Mouse (Mus musculus) erythroblast, embryonic 14.5 days (primary cell): ENCODE data around the gene Ncapg2. TPM values are rescaled to one million over a fixed set of nuclear protein-coding genes. Genes with fewer than 3 reads are reported as not detected.

Experiments
- H3K27me3 ChIP-seq: 2 replicates; pipeline ENCODE4 v1.6.1; 2012; ENCODE audit warnings: inconsistent platforms; ENCODE audit not compliant: control insufficient read depth
- H3K36me3 ChIP-seq: 2 replicates; pipeline ENCODE4 v1.6.1; 2012; ENCODE audit warnings: mild to moderate bottlenecking, inconsistent platforms; ENCODE audit not compliant: control insufficient read depth
- H3K4me1 ChIP-seq: 2 replicates; pipeline ENCODE4 v1.6.1; 2012; ENCODE audit warnings: inconsistent platforms; ENCODE audit not compliant: control insufficient read depth
- H3K4me3 ChIP-seq: replicated peaks from 2 replicates; pipeline ENCODE3; 2012; ENCODE audit warnings: moderate library complexity, mild to moderate bottlenecking, inconsistent platforms
- H3K9me3 ChIP-seq: 2 replicates; pipeline ENCODE4 v1.6.1; 2012; ENCODE audit warnings: low read length, inconsistent platforms, mixed read lengths; ENCODE audit not compliant: control insufficient read depth
- GATA1 ChIP-seq: IDR thresholded peaks from 2 replicates; pipeline ENCODE4 v1.6.1; 2012; ENCODE audit warnings: low read length, inconsistent platforms, mixed read lengths
- TAL1 ChIP-seq: IDR thresholded peaks from 3 replicates; pipeline ENCODE4 v1.6.1; 2012; ENCODE audit warnings: low read length, inconsistent platforms, mixed read lengths
- polyA plus RNA-seq: library from polyadenylated mRNA; stranded (reverse); fragments of >175 nt; gene quantifications from 2 replicates; pipeline ENCODE4 v1.2.3, GENCODE M21; 2012

The Ncapg2 gene
- polyA plus RNA-seq, 1 experiment = 1.7 TPM

DNA sequence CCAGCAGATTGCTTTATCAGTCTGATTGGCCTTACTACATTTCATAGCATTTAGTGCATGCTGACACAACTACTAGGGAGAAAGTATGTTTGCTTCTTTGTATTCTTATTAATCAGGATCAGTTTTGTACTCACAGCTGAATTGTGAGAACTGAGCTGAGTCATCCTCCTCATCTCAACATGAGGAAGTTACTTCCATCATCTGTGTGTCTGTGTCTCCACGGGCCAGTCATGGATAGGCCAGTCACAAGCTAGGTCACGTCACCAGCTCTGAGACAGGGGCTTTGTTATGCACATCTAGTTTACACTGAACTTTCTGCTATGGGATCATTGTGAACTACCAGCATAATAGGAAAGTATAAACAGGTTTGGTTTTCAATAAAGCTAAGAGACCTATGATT, 28.5 kb downstream of the Ncapg2 start:
- peaks cover 99% of the 10 kb centered on the region for H3K36me3 ChIP-seq
- no peaks in the 10 kb centered on the region for H3K9me3 ChIP-seq
- H3K4me3 ChIP-seq = no peak overlapping the region
- H3K27me3 ChIP-seq = no peaks in the 10 kb centered on the region
- H3K4me1 ChIP-seq = peaks cover 6% of the 10 kb centered on the region
- TF ChIP-seq TAL1 (no peak), GATA1 (no peak)

DNA sequence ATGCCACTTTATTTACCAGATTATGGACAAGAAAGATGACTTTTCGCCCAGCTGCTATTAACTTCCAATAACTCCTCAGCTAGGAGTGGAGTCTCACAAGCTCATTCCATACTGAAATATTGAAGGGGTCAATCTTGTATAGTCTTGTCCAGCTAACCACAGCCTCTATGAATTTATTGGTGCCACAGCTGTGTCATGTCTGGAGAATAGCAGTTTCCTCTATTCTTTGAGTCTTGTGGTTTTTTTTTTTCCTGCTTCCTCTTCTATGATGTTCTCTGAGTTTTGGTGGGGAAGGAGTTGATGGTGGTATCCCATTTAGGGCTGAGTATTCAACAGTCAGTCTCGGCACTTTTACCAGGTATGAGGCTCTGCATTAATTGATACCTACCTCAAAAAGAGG, 30.0 kb downstream of the Ncapg2 start:
- H3K4me3 ChIP-seq = no peak overlapping the region
- H3K36me3 ChIP-seq = peaks cover 99% of the 10 kb centered on the region
- H3K4me1 ChIP-seq = peaks cover 6% of the 10 kb centered on the region
- no peaks in the 10 kb centered on the region for H3K9me3 ChIP-seq
- H3K27me3 ChIP-seq = no peaks in the 10 kb centered on the region
- no peak for TF ChIP-seq TAL1
- TF ChIP-seq GATA1 = no peak

DNA sequence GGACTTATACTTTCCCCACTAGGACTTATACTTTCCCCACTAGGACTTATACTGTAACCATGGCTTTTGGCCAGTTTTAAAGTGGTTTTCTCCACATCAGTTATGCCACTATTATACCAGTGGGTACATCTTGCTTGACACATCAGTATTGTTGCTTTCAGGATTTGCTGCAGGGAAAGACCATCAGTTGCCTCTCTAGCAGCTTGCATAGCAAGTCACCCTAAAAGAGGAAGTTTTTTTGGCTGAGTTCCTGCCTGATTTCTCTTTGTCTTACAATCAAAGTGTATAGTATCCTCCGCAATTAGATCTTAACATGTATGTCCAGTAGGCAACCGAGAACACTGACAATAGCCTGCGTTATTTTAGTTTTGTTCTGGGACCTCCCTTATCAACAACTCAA, 30.9 kb downstream of the Ncapg2 start:
- Histone ChIP-seq H3K9me3 (no peaks in the 10 kb centered on the region), H3K4me1 (peaks cover 9% of the 10 kb centered on the region), H3K36me3 (peaks cover 99% of the 10 kb centered on the region), H3K27me3 (no peaks in the 10 kb centered on the region), H3K4me3 (no peak overlapping the region)
- TF ChIP-seq TAL1 (no peak), GATA1 (no peak)

DNA sequence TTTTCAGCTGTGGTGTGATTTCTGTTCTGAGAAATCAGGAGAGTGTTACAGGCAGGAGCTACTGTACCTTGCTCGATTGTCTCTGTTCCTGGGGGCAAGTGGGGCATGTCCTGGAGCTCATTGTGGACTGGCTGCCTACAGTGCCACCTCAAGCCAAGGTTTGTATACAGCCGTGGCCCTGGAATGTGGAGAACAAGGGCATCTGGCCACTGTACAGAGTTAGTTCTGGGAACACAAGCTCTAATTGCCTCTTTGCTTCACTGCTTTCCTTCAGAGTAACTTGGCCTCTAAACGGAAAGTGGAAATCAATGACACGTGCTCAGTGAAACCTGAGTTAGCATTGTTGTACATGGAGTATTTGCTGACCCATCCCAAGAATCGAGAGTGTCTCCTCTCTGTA, 33.4 kb downstream of the Ncapg2 start:
- Histone ChIP-seq H3K4me3 (no peak overlapping the region), H3K27me3 (no peaks in the 10 kb centered on the region), H3K4me1 (peaks cover 11% of the 10 kb centered on the region), H3K36me3 (peaks cover 99% of the 10 kb centered on the region), H3K9me3 (no peaks in the 10 kb centered on the region)
- no peak for TF ChIP-seq GATA1
- no peak for TF ChIP-seq TAL1

DNA sequence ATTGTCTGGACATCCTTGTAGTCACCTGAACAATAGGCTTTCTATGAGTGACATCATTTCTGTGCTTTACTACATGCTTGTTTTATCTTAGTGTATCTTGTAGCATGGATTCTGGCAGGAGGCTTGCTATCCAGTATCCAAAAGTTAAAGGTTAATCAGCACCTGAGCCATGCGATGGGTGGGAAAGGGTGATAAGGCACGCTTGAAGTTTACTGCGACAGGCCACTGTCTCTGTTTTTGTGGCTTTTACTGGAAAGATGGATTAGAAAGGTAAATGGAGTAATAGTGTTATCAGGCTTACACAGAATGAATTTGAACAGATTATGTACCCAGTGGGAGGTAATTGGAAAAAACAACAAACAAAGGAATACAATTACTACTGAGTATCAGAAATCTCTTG, 37.0 kb downstream of the Ncapg2 start:
- Histone ChIP-seq H3K9me3 (no peaks in the 10 kb centered on the region), H3K4me3 (no peak overlapping the region), H3K27me3 (no peaks in the 10 kb centered on the region), H3K4me1 (peaks cover 5% of the 10 kb centered on the region), H3K36me3 (peaks cover 100% of the 10 kb centered on the region)
- no peak for TF ChIP-seq TAL1
- no peak for TF ChIP-seq GATA1

DNA sequence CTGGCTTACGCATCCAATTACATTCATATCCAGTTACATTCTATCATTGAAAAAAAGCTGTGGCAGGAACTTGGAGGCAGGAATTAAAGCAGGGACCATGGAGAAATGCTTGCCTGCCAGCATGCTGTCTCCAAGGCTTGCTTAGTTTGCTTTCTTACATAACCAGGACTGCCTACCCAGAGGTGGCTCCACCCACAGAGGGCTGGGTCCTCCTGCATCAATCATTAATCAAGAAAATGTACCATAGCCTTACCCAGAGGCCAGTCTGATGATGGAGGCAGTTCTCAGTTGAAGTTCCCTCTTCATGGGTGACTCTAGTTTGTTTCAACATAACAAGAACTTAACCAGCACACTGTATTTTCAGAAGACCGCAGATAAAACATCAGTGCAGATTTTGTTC, 44.3 kb downstream of the Ncapg2 start:
- no peaks in the 10 kb centered on the region for H3K27me3 ChIP-seq
- no peaks in the 10 kb centered on the region for H3K9me3 ChIP-seq
- H3K4me3 ChIP-seq = no peak overlapping the region
- TF ChIP-seq TAL1 = no peak
- TF ChIP-seq GATA1 = no peak
- H3K4me1 ChIP-seq = no peaks in the 10 kb centered on the region
- H3K36me3 ChIP-seq = peaks cover 98% of the 10 kb centered on the region

DNA sequence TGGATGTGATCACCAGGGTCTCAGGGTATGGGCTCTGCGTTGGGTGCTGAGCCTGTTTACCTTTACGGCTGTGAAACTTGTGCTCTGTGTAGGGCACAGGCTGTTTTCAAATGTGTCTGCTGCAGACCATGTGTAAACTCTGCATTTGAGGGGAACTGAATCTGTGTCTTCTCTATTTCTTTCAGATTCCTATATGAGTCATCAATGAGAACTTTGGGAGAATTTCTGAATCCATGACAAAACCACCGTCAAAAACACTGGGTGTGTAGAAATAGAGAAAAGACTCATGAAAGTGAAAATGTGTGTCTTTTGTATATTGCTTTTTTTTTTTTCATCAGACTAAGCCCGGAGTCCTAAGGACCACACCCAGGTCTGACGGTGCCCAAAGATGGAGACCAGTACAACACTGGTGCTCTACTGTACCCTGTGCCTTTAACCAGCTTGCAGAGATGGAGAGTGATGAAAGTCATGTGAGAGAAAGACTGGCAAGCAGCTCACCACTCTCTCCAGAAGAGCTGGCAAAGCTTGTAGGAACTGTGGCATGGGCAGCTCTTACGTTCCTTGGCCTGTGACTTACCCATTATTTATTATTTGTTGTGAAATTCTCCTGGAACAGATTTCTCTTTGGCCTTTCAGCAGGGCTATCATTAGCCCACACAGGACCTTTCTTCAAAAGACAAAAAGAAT, 55.3 kb downstream of the Ncapg2 start:
- Histone ChIP-seq H3K36me3 (peaks cover 98% of the 10 kb centered on the region), H3K9me3 (no peaks in the 10 kb centered on the region)
- no peak for TF ChIP-seq TAL1
- no peak for TF ChIP-seq GATA1

DNA sequence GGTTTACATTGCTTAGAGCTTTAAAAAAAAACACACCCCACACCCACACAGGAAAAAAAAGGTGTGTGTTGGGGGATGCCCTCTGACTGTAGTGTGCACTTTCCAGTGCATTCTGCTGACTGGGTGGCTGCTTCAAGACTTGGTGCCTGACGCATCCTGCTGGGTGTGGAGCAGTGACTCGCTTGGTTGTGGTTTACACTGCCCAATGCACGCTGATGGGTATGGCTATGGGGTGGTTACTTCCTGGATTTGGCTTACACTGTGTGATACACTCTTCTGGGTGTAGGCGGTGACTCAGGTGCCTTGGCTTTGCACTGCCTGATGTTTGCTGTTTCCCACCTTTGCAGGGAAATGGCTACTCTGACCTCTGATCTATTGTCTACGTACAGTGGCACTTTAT, 61.8 kb downstream of the Ncapg2 start:
- Histone ChIP-seq H3K27me3 (no peaks in the 10 kb centered on the region), H3K9me3 (no peaks in the 10 kb centered on the region), H3K36me3 (peaks cover 70% of the 10 kb centered on the region), H3K4me1 (no peaks in the 10 kb centered on the region), H3K4me3 (no peak overlapping the region)
- TF ChIP-seq GATA1 (no peak), TAL1 (no peak)

More for the DNA sequence above, 55.3 kb downstream of the Ncapg2 start:
- Histone ChIP-seq H3K27me3 (no peaks in the 10 kb centered on the region), H3K4me3 (no peak overlapping the region), H3K4me1 (no peaks in the 10 kb centered on the region)

DNA sequence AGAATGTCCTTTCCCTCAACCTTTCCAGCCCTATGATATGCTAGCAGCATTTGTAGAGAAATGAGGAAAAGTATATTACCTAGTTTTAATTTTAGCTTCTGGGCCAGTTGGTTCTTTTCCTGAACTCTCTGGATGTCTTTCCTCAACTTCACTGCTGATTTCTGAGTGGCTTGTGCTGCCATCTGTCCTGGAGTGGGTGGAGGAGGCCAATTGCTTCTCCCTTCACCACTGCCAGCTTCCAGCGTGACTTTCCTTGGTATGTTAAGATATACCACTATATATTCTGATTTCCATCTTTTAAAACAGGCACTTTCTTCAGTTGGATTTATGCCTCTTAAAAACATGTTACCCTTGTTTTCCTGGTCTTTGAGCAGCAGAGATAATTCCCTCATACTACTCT, 63.1 kb downstream of the Ncapg2 start:
- no peak overlapping the region for H3K4me3 ChIP-seq
- no peaks in the 10 kb centered on the region for H3K4me1 ChIP-seq
- TF ChIP-seq GATA1 (no peak), TAL1 (no peak)
- no peaks in the 10 kb centered on the region for H3K9me3 ChIP-seq
- H3K36me3 ChIP-seq = peaks cover 59% of the 10 kb centered on the region
- no peaks in the 10 kb centered on the region for H3K27me3 ChIP-seq

DNA sequence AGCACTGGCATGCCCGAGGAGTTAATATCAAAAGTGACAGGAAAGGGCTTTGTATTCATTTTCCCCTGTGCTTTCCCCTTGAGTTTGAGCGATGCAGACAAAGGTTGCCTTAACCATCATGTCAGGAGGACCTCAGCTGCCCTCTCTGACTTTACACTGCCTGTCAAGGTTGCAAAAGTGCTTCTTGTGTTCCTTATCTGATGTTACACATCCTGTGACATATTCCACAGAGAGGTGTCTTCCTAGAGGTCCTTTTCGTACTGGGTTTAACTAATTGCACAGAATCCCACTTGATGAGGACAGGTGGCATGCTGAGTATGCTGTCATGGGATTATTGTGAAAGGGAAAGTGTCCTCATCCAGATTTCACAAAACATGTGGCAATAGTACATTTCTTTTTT, 63.9 kb downstream of the Ncapg2 start:
- no peaks in the 10 kb centered on the region for H3K9me3 ChIP-seq
- no peaks in the 10 kb centered on the region for H3K4me1 ChIP-seq
- TF ChIP-seq GATA1 (no peak), TAL1 (no peak)
- no peaks in the 10 kb centered on the region for H3K27me3 ChIP-seq
- peaks cover 51% of the 10 kb centered on the region for H3K36me3 ChIP-seq
- H3K4me3 ChIP-seq = no peak overlapping the region
